9 mouse cellular contexts compared by ENCODE assay signal in genomic region chrX:99522830-99523229, GRCm38 (mm10). TPM values are rescaled to one million over a fixed set of nuclear protein-coding genes. Genes with fewer than 3 reads are reported as not detected.
DNase-seq lines count a peak whose midpoint lies in the region; ATAC-seq lines count a peak whose summit lies in the region.
"Had no signal": no experiment of that assay in that cellular context is flagged by ENCODE, and none has a peak within 500 bp of the region (broad histone marks: within the 10 kb centered on the region; RNA-seq: fewer than 3 reads in every experiment).

No protein-coding gene starts in this region.

- H3K4me1 ChIP-seq in forebrain, embryonic 15.5 days: peaks cover 18% of the 10 kb centered on the region; the same call in 1 of the 2 replicates
- peaks cover 13% of the 10 kb centered on the region for H3K4me1 ChIP-seq in midbrain, embryonic 11.5 days (ENCODE audit: control insufficient read depth, insufficient read depth, low read length)

- peak; percentile 83 for DNase-seq in NIH3T3 (ENCODE audit: low read depth)
- peak; percentile 21 for DNase-seq in c-Kit-positive CD71-positive TER-119-positive erythroid progenitor cells, embryonic 14.5 days (ENCODE audit: low spot score)
- peak; percentile 41 for DNase-seq in hindlimb bud, embryonic 11.5 days (ENCODE audit: extremely low spot score, low read depth, low spot score)
- DNase-seq in left cerebral cortex, adult 18-20 months (ENCODE audit: low spot score in 2 of 2): peak; percentile 60 to 64
- peak; percentile 96 for DNase-seq in midbrain, embryonic 11.5 days (ENCODE audit: low spot score, missing footprints)
- peak; percentile 55 for DNase-seq in skeletal muscle tissue, adult 2 months (ENCODE audit: low read depth, low spot score)

- 16% methylated on average over 5 of the region's 5 CpGs for WGBS in forebrain, embryonic 15.5 days
- 19% methylated on average over 5 of the region's 5 CpGs for WGBS in midbrain, embryonic 11.5 days

- H3K27ac ChIP-seq in forebrain, embryonic 15.5 days (replicated peaks): peak overlapping the region; percentile 54
- H3K27ac ChIP-seq in midbrain, embryonic 11.5 days (ENCODE audit: low read depth, low read length): peak overlapping the region; percentile 63
- H3K27ac ChIP-seq: limb, embryonic 13.5 days had no signal

- H3K4me2 ChIP-seq in forebrain, embryonic 15.5 days (replicated peaks): no peak overlapping the region
- no peak overlapping the region for H3K4me2 ChIP-seq in midbrain, embryonic 11.5 days
- H3K4me2 ChIP-seq: limb, embryonic 13.5 days had no signal

- no peak overlapping the region for H3K4me3 ChIP-seq in forebrain, embryonic 15.5 days
- H3K4me3 ChIP-seq in midbrain, embryonic 11.5 days (ENCODE audit: low read depth, low read length): no peak overlapping the region
- H3K4me3 ChIP-seq: limb, embryonic 13.5 days had no signal

- H3K27me3 ChIP-seq in forebrain, embryonic 15.5 days: no peaks in the 10 kb centered on the region
- H3K27me3 ChIP-seq in midbrain, embryonic 11.5 days (ENCODE audit: control insufficient read depth, insufficient read depth, low read length): peaks cover 27% of the 10 kb centered on the region

- ATAC-seq in forebrain, embryonic 15.5 days (replicated peaks): peak; percentile 73
- ATAC-seq in midbrain, embryonic 11.5 days (ENCODE audit: low FRiP score): peak; percentile 72
- no peak for ATAC-seq in inflammation-experienced regulatory T-cells, adult 6 months

- no peaks in the 10 kb centered on the region for H3K36me3 ChIP-seq in forebrain, embryonic 15.5 days
- H3K36me3 ChIP-seq in midbrain, embryonic 11.5 days (ENCODE audit: control insufficient read depth, insufficient read depth, low read length): no peaks in the 10 kb centered on the region
- H3K36me3 ChIP-seq: limb, embryonic 13.5 days had no signal

- H3K9ac ChIP-seq in forebrain, embryonic 15.5 days (replicated peaks): no peak overlapping the region
- no peak overlapping the region for H3K9ac ChIP-seq in midbrain, embryonic 11.5 days (ENCODE audit: low read length)
- H3K9ac ChIP-seq: limb, embryonic 13.5 days had no signal

- H3K9me3 ChIP-seq in forebrain, embryonic 15.5 days: no peaks in the 10 kb centered on the region
- no peaks in the 10 kb centered on the region for H3K9me3 ChIP-seq in midbrain, embryonic 11.5 days (ENCODE audit: control insufficient read depth, low read length)
- H3K9me3 ChIP-seq: limb, embryonic 13.5 days had no signal

RNA-seq across cellular contexts. Expression of gene Pja1, which starts 51.8 kb away (rescaled TPM):
- 360 and 385 TPM in 2 replicates for polyA plus RNA-seq in forebrain, embryonic 15.5 days (2015; fragmentation: Nextera tagmentation; extraction: Ambion mirVana)
- 100 to 1,000 TPM; 198 to 222 TPM for total RNA-seq in left cerebral cortex, adult 18-20 months (2021)
- polyA plus RNA-seq in midbrain, embryonic 11.5 days (2014; fragmentation: Nextera tagmentation; extraction: Ambion mirVana): 213 and 222 TPM in 2 replicates
- 10 to 100 TPM; 48.3 to 59.8 (median 54.2) TPM for polyA plus RNA-seq in inflammation-experienced regulatory T-cells, adult 6 months (2017; shearing (Covaris generic))

Comparison
In these comparisons a context has a peak if more than half of its experiments do, and no peak if none do; other contexts are left out.
1. DNase-seq: peak in every context shown above with its lines; median percentile 96 in midbrain, embryonic 11.5 days; 83 in NIH3T3; 62 in left cerebral cortex, adult 18-20 months; 55 in skeletal muscle tissue, adult 2 months; 41 in hindlimb bud, embryonic 11.5 days; 21 in c-Kit-positive CD71-positive TER-119-positive erythroid progenitor cells, embryonic 14.5 days.